Mouse (Mus musculus): ENCODE measurements around the gene Ntrk1. TPM values are rescaled to one million over a fixed set of nuclear protein-coding genes. Genes with fewer than 3 reads are reported as not detected.
A peak's percentile ranks its signal among the peaks of the same experiment; 100 is the strongest.

Ntrk1 gene
- polyA plus RNA-seq, 1 experiment: 0.40 TPM

- TF ChIP-seq CTCF (IDR thresholded peaks at IDR 0.05; ENCODE audit: extremely low read depth, insufficient read depth, low read length) (no peak), POLR2A (IDR thresholded peaks at IDR 0.05; ENCODE audit: extremely low read depth, insufficient read depth, low read length) (no peak)
- Histone ChIP-seq H3K4me1 (ENCODE audit: control insufficient read depth, insufficient read depth, low read length) (no peaks in the 10 kb centered on the region), H3K4me3 (ENCODE audit: insufficient read depth, low read length) (no peak overlapping the region), H3K27ac (ENCODE audit: insufficient read depth, low read length) (no peak overlapping the region)
These were observed 33.3 kb downstream of the Ntrk1 start for GRCm38 (mm10) chr3:87761408-87762375.

GRCm38 (mm10) chr3:87758641-87759040 lies 36.3 kb downstream of the Ntrk1 start:
- no peak overlapping the region for H3K4me3 ChIP-seq (ENCODE audit: insufficient read depth, low read length)
- H3K4me1 ChIP-seq (ENCODE audit: control insufficient read depth, insufficient read depth, low read length): no peaks in the 10 kb centered on the region
- no peak overlapping the region for H3K27ac ChIP-seq (ENCODE audit: insufficient read depth, low read length)
- TF ChIP-seq POLR2A (IDR thresholded peaks at IDR 0.05; ENCODE audit: extremely low read depth, insufficient read depth, low read length) (no peak), CTCF (IDR thresholded peaks at IDR 0.05; ENCODE audit: extremely low read depth, insufficient read depth, low read length) (no peak)

GRCm38 (mm10) chr3:87756488-87756887 lies 38.5 kb downstream of the Ntrk1 start:
- H3K27ac ChIP-seq (ENCODE audit: insufficient read depth, low read length): no peak overlapping the region
- H3K4me1 ChIP-seq (ENCODE audit: control insufficient read depth, insufficient read depth, low read length): no peaks in the 10 kb centered on the region
- no peak overlapping the region for H3K4me3 ChIP-seq (ENCODE audit: insufficient read depth, low read length)
- TF ChIP-seq CTCF (IDR thresholded peaks at IDR 0.05; ENCODE audit: extremely low read depth, insufficient read depth, low read length) (no peak), POLR2A (IDR thresholded peaks at IDR 0.05; ENCODE audit: extremely low read depth, insufficient read depth, low read length) (no peak)

GRCm38 (mm10) chr3:87755964-87756363 lies 39.0 kb downstream of the Ntrk1 start:
- TF ChIP-seq CTCF (IDR thresholded peaks at IDR 0.05; ENCODE audit: extremely low read depth, insufficient read depth, low read length) (peak; percentile 86), POLR2A (IDR thresholded peaks at IDR 0.05; ENCODE audit: extremely low read depth, insufficient read depth, low read length) (no peak)
- H3K27ac ChIP-seq (ENCODE audit: insufficient read depth, low read length): no peak overlapping the region
- no peaks in the 10 kb centered on the region for H3K4me1 ChIP-seq (ENCODE audit: control insufficient read depth, insufficient read depth, low read length)
- no peak overlapping the region for H3K4me3 ChIP-seq (ENCODE audit: insufficient read depth, low read length)

- TF ChIP-seq POLR2A (IDR thresholded peaks at IDR 0.05; ENCODE audit: extremely low read depth, insufficient read depth, low read length): no peak
- no peak for TF ChIP-seq CTCF (IDR thresholded peaks at IDR 0.05; ENCODE audit: extremely low read depth, insufficient read depth, low read length)
- H3K4me1 ChIP-seq (ENCODE audit: control insufficient read depth, insufficient read depth, low read length): no peaks in the 10 kb centered on the region
- H3K27ac ChIP-seq (ENCODE audit: insufficient read depth, low read length): no peak overlapping the region
- H3K4me3 ChIP-seq (ENCODE audit: insufficient read depth, low read length): no peak overlapping the region
These were observed 41.1 kb downstream of the Ntrk1 start for GRCm38 (mm10) chr3:87753829-87754228.

- no peaks in the 10 kb centered on the region for H3K4me1 ChIP-seq (ENCODE audit: control insufficient read depth, insufficient read depth, low read length)
- TF ChIP-seq POLR2A (IDR thresholded peaks at IDR 0.05; ENCODE audit: extremely low read depth, insufficient read depth, low read length): no peak
- no peak for TF ChIP-seq CTCF (IDR thresholded peaks at IDR 0.05; ENCODE audit: extremely low read depth, insufficient read depth, low read length)
- no peak overlapping the region for H3K4me3 ChIP-seq (ENCODE audit: insufficient read depth, low read length)
- H3K27ac ChIP-seq (ENCODE audit: insufficient read depth, low read length): no peak overlapping the region
These were observed 42.4 kb downstream of the Ntrk1 start for GRCm38 (mm10) chr3:87752567-87752966.

GRCm38 (mm10) chr3:87749977-87750376 lies 45.0 kb downstream of the Ntrk1 start:
- H3K4me3 ChIP-seq (ENCODE audit: insufficient read depth, low read length): no peak overlapping the region
- H3K27ac ChIP-seq (ENCODE audit: insufficient read depth, low read length): no peak overlapping the region
- TF ChIP-seq CTCF (IDR thresholded peaks at IDR 0.05; ENCODE audit: extremely low read depth, insufficient read depth, low read length): no peak
- no peak for TF ChIP-seq POLR2A (IDR thresholded peaks at IDR 0.05; ENCODE audit: extremely low read depth, insufficient read depth, low read length)
- no peaks in the 10 kb centered on the region for H3K4me1 ChIP-seq (ENCODE audit: control insufficient read depth, insufficient read depth, low read length)

GRCm38 (mm10) chr3:87749036-87749435 lies 45.9 kb downstream of the Ntrk1 start:
- Histone ChIP-seq H3K27ac (ENCODE audit: insufficient read depth, low read length) (no peak overlapping the region), H3K4me1 (ENCODE audit: control insufficient read depth, insufficient read depth, low read length) (no peaks in the 10 kb centered on the region), H3K4me3 (ENCODE audit: insufficient read depth, low read length) (no peak overlapping the region)
- TF ChIP-seq CTCF (IDR thresholded peaks at IDR 0.05; ENCODE audit: extremely low read depth, insufficient read depth, low read length) (peak; percentile 92), POLR2A (IDR thresholded peaks at IDR 0.05; ENCODE audit: extremely low read depth, insufficient read depth, low read length) (no peak)

- Histone ChIP-seq H3K4me1 (ENCODE audit: control insufficient read depth, insufficient read depth, low read length) (no peaks in the 10 kb centered on the region), H3K4me3 (ENCODE audit: insufficient read depth, low read length) (no peak within 1 kb of the TSS), H3K27ac (ENCODE audit: insufficient read depth, low read length) (no peak within 1 kb of the TSS)
- TF ChIP-seq CTCF (IDR thresholded peaks at IDR 0.05; ENCODE audit: extremely low read depth, insufficient read depth, low read length) (no peak), POLR2A (IDR thresholded peaks at IDR 0.05; ENCODE audit: extremely low read depth, insufficient read depth, low read length) (no peak)
These were observed 46.5 kb downstream of the Ntrk1 start, which contains the start of gene Lrrc71 for GRCm38 (mm10) chr3:87748431-87748830. Lrrc71 (minus strand) TSS chr3:87748625.
